Mouse (Mus musculus) T-helper 2 cell (primary cell): ENCODE data around the gene Gas2l1.

Experiments
- in situ Hi-C: fragments of 300-600 bp; cut with MboI, MseI; formaldehyde crosslinking; loops from one replicate; pipeline ENCODE4 v1.15.1; 2025; ENCODE audit warnings: high pct_unique_total_duplicates

Gas2l1 gene

GRCm38 (mm10) chr11:5064282-5065055 lies 658 bp downstream of the Gas2l1 start:
- in situ Hi-C loops = loop anchor here (5.0 kb wide), 1 partner anchor 33 kb away; the partner anchor contains the start of genes Ewsr1 and Rhbdd3

- in situ Hi-C loops = loop anchor here (5.0 kb wide), 1 partner anchor 34 kb away; the partner anchor contains the start of genes Ewsr1 and Rhbdd3
Observed at GRCm38 (mm10) chr11:5063561-5064281, 1.4 kb downstream of the Gas2l1 start.

GRCm38 (mm10) chr11:5062860-5063505 lies 2.1 kb downstream of the Gas2l1 start:
- in situ Hi-C loops = loop anchor here (5.0 kb wide), 1 partner anchor 34 kb away; the partner anchor contains the start of genes Ewsr1 and Rhbdd3

DNA sequence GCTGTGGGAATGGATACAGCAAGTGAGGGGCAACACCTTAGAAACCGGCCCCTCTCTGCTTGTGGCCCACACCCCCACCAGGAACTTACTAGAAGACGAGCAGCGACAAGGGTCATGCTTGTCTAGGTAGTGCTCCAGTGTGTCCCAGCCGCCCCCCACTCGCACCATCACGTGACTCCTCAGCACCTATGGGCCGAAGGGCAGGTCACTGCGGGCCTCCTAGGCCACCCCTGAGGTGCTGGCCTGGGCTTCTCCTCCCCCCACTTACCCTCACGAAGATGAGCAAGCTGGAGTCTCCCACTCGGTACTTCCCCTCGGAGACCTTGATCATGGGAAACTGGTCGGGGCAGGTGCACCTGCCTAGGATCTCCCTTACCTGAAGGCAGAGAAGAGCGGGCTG lies 2.8 kb downstream of the Gas2l1 start:
- in situ Hi-C loops = loop anchor here (5.0 kb wide), 1 partner anchor 35 kb away; the partner anchor contains the start of genes Ewsr1 and Rhbdd3

GRCm38 (mm10) chr11:5061413-5062139 lies 3.6 kb downstream of the Gas2l1 start:
- in situ Hi-C loops = loop anchor here (5.0 kb wide), 1 partner anchor 36 kb away; the partner anchor contains the start of genes Ewsr1 and Rhbdd3

DNA sequence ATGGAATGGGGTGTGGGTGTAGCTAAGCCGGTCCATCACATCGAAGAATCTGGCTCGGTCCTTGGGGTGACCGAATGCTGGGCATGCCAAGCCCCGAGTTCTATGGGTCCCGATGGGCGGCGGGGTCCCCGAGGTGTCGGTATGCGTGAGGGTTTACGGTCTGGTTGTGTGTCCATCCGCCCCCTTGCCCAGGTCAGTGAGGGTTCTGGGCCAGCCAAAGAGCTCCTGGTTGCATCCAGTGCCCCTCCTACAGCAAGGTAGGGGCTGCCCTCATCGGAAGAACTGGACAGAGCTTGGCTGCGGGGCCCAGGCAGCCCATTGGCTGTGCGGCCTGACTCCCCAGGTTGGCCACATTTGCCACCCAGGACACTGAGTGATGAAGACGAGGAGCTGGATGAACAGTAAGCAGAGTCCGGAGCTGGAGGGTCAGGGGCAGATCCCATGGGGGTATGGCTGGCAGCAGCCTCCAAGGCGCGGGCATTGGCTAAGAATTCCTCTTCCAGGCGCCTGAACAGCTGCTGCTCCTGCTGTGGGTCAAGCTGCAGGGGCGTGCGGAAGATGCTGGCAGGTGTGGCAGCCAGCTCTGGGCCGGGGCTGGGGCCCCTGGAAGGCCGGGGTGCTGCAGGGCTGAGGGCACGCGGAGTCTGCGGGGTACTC lies 4.2 kb downstream of the Gas2l1 start:
- in situ Hi-C loops = loop anchor here (5.0 kb wide), 1 partner anchor 36 kb away; the partner anchor contains the start of genes Ewsr1 and Rhbdd3

GRCm38 (mm10) chr11:5059704-5060156 lies 5.4 kb downstream of the Gas2l1 start:
- in situ Hi-C loops = loop anchor here (5.0 kb wide), 1 partner anchor 38 kb away; the partner anchor contains the start of genes Ewsr1 and Rhbdd3

- in situ Hi-C loops = no loop called here
Observed at GRCm38 (mm10) chr11:5059230-5059629, 5.9 kb downstream of the Gas2l1 start.

DNA sequence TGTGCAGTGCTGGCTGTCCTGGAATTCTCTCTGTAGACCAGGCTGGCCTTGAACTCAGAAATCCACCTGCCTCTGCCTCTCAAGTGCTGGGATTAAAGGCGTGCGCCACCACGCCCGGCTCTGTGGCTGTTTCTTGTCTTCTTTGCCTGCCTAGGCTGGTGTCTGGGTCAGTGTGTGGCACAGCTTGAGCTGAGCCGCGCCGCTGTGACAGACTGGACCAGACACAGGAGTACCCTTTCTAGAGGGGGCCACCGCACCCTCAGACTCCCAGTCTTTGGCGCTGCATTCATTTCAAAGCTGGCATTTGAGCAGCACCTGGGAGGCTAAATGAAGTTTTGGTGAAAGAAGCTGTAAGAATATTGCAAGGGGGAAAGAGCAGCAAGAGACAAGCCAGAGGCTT lies 6.3 kb downstream of the Gas2l1 start:
- in situ Hi-C loops = no loop called here

DNA sequence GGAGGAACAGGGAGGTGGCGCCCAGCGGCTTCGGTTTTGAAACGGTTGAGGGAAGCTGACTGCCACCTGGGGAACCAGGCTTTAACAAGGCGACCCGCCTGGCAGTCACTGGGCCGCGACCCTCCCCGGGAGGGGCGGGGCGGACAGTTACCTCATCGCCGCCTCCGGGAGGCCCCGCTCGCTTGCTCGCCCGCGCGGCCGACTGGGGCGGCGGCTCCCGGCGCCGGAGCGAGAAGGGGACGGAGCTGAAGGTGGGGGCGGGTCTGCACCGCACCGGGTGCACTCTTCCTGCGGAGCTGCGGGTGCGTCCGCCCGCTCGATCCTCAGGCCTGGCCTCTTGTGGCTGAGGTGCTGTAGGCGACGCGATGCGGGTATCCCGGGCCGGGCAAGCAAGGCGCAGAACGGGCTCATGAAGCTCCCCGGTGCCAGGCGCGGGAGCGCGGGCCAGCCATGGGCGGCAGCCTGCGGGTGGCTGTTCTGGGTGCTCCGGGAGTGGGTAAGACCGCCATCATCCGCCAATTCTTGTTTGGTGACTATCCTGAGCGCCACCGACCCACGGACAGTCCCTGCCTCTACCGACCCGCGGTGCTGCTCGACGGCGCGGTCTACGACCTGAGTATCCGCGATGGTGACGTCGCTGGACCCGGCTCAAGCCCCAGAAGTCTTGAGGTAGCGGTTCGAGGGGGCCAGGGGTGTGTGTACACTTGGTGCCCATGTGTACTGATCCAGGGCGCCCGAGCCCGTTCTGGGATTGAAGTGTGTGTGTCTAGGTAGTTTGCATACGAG lies 7.1 kb downstream of the Gas2l1 start, which contains the start of gene Rasl10a:
Gene Rasl10a, plus strand, starts transcription at position 273 of the 786 bp plus-strand sequence.
- in situ Hi-C loops = no loop called here

- in situ Hi-C loops = no loop called here
Observed at GRCm38 (mm10) chr11:5057541-5057855, 7.6 kb downstream of the Gas2l1 start.

GRCm38 (mm10) chr11:5057064-5057463 lies 8.1 kb downstream of the Gas2l1 start:
- in situ Hi-C loops = no loop called here

DNA sequence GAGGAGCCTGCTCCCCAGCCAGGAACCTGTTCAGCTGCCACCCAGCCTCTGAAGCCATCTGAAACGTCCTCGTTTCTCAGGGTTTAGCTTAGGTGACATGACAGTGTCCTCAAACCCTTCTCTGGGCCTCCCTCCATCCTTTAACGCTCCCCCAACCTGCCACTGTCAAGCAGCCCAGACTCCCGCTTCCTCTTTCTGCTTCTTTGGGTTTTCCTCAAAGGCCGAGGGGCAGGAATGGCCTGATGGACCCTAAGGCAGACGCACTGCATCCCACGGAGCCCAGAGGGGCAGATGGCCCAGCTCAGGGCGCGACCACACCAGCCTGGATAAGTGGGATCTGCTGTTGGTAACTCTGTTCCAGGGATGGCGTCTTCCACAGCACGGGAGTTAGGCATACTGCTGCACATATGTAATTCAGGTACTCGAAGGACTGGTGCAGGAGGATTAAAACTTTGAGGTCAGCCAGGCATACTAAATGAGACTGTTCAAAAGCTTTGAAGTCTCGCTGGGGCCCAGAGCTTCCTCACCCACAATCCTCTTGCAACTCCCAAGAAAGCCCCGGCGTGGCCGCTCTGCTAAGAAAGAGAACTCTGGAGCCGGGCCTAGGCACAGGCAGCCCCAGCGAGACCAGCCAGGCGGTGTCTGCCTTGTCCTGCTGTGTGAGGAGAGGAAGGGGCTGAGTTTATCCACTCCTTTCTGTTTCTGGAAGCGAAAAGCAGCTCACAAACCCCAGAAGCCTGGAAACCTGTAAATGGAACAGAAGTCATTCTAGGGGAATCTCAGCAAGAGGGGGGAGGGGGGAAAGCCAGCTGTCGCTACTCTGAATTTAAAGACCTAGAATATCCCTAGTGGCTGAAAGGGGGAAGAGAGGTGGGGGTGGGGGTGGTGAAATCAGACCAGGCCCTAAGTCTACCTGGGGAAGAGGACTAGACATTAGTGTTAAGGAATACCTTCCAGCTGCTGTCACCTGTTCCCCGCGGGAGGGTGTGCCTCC lies 8.9 kb downstream of the Gas2l1 start:
- in situ Hi-C loops = no loop called here

- in situ Hi-C loops = no loop called here
Observed at GRCm38 (mm10) chr11:5054874-5055273, 10.3 kb downstream of the Gas2l1 start.

DNA sequence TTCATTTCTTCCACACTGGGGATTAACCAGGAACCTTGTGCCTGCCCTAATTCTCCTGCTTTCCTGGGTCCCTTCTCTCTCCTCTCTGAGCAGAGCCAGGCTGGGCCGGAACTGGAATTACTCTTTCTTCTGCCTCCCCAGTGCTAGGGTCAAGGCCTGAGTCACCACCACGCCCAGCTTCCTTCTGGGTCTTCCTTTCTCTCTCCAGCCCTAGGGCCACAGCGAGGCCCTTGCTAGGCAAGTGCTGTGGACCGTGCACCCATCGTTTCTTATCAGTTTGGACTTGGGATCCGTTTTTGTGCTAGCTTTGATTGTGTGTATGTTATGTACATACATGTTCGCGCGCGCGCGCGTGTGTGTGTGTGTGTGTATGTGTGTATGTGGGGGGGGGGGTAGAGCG lies 11.0 kb downstream of the Gas2l1 start:
- in situ Hi-C loops = no loop called here

DNA sequence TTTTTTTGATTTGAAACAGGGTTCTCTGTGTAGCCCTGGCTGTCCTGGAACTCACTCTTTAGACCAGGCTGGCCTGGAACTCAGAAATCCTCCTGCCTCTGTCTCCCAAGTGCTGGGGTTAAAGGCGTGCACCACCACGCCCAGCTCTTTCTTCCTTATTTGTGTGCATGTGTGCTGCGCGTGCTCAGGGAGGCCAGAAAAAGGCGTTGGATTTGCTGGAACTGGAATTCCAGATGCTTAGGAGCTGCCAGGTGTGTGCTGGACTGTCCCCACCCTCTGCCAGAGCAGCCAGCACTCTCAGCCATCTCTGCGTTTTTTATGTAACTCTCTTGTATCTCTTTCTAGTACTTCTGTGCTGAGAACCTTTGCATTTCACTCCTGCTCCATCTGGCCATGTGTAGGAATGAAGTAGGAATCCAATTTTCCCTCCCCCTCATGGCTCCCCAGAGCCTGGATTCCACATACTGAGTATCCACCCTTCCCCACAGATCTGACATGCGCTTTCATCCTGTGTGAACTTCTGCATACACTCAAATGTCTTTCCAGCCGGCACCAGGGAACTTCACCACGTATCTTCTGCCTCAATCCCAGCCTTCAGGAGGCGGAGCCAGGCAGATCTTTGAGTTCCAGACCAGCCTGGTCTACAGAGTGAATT lies 12.8 kb downstream of the Gas2l1 start:
- in situ Hi-C loops = no loop called here

DNA sequence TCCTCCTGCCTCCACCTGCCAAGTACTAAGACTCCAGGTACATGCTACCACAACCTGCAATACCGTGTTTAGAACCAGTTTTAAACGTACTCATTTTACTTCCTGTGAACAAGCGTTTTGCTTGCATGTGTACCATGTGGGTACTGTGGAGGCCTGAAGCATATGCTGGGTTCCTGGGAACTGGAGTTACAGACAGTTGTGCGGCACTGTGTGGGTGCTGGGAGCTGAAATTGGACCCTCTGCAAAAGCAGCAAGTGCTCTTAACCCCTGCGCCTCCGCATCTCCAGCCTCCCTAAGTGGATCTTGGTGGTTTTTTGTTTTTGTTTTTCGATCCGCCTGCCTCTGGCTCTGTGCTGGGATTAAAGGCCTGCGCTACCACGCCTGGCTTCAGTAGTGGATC lies 13.5 kb downstream of the Gas2l1 start:
- in situ Hi-C loops = no loop called here

DNA sequence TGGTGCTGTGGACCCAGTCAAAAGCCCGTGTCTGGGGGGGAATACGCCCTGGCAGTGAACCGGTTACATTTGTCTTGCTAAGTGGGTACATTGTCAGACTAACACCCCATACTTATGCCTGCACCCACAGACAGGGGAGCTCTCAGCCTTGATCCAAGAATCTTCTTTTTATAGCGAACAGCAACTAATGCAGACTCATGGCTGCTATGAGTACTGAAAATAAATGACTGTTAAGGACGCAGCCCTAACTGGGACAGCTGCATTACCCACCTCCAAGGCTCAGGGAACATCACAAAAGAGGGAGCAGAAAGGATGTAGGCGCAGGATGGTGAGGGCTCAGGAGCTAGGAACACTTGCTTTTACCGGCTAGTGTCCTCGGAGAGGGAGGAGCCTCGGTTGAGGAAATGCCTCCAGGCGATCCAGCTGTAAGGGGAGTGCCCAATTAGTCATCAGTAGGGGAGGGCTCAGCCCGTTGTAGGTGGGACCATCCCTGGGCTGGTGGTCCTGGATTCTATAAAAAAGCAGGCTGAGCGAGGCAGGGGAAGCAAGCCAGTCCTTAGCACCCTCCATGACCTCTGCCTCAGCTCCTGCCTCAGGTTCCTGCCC lies 18.7 kb downstream of the Gas2l1 start:
- in situ Hi-C loops = no loop called here
